Mouse (Mus musculus): Measurements from ENCODE around the gene Cwc27.

DNA sequence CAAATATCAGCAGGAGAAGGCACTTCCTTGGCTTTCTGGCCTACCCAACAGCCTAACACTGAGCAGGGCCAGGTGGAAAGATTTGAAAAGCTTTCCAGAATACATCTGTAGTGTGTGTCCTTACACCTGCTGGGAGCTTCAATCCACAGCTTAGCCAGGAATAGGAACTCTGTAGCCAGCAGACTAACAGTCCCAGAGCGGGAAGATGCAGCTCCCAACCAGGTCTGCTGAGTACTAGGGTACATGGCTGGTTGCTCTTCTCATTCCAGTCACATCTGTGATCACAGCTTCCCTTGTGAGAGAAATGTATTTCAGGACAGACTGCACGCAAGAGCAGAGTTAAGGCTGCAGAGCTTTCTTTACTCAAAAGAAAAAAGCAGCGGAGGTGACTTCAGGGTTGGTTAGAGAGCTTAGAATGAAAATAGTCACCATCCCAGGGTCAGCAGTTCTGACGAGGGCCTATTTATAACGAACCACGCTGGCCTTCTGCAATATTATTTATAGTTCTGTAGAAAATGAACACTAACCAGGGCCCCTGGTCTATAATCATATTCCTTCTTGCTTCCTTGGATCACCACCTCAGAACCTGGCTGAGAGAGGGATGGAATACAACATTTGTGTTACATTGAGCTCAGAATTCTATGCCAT lies 171.0 kb downstream of the Cwc27 start:
- TF ChIP-seq CTCF (IDR thresholded peaks at IDR 0.05; ENCODE audit: insufficient read depth, low read depth, low read length) (no peak), POLR2A (IDR thresholded peaks at IDR 0.05; ENCODE audit: insufficient read depth, low read depth, low read length) (no peak)
